Mouse (Mus musculus) hindbrain, embryonic 12.5 days (tissue): ENCODE data around the gene Ccdc34. TPM values are rescaled to one million over a fixed set of nuclear protein-coding genes. Genes with fewer than 3 reads are reported as not detected.

Experiments used
- ATAC-seq: fragments of 200-750 bp; cut with Nextera tagmentation; 2 replicates; pipeline ENCODE4 v1.8.0; 2017; ENCODE audit warnings: moderate TSS enrichment; ENCODE audit not compliant: low FRiP score
- H3K27ac ChIP-seq: fragments of 300-500 bp; sonication (generic); 2 replicates; pipeline ENCODE4 v1.5.1; 2016; ENCODE audit warnings: mild to moderate bottlenecking
- H3K27me3 ChIP-seq: fragments of 300-500 bp; sonication (generic); 2 replicates; pipeline ENCODE4 v1.6.1; 2016; ENCODE audit warnings: mild to moderate bottlenecking
- H3K36me3 ChIP-seq: fragments of 300-500 bp; sonication (generic); 2 replicates; pipeline ENCODE4 v1.6.1; 2016; ENCODE audit warnings: mild to moderate bottlenecking
- H3K4me1 ChIP-seq: fragments of 300-500 bp; sonication (generic); 2 replicates; pipeline ENCODE4 v1.6.1; 2016
- H3K4me2 ChIP-seq: fragments of 300-500 bp; sonication (generic); replicated peaks from 2 replicates; pipeline ENCODE4 v1.6.1; 2016; ENCODE audit warnings: mild to moderate bottlenecking
- H3K4me3 ChIP-seq: fragments of 300-500 bp; sonication (generic); 2 replicates; pipeline ENCODE4 v1.5.1; 2016; ENCODE audit warnings: mild to moderate bottlenecking
- H3K9ac ChIP-seq: fragments of 300-500 bp; sonication (generic); 2 replicates; pipeline ENCODE4 v1.6.1; 2016; ENCODE audit warnings: mild to moderate bottlenecking, moderate library complexity
- H3K9me3 ChIP-seq: fragments of 300-500 bp; sonication (generic); replicated peaks from 2 replicates; pipeline ENCODE4 v1.6.1; 2016; ENCODE audit warnings: mild to moderate bottlenecking
- WGBS: fragments of 180-500 bp; shearing (Covaris S2); methylation state at CpG from one replicate; pipeline ENCODE4 v1.1.7; 2016; 5-methylcytosine and 5-hydroxymethylcytosine counted together
- polyA plus RNA-seq: library from polyadenylated mRNA; unstranded; fragments of >200 nt; fragmentation: Nextera tagmentation; extraction: Ambion mirVana; gene quantifications from 2 replicates; pipeline ENCODE4 v1.2.1, GENCODE M21; 2016

The Ccdc34 gene
- polyA plus RNA-seq, 1 experiment from 2014 or later = 47.5 TPM

DNA sequence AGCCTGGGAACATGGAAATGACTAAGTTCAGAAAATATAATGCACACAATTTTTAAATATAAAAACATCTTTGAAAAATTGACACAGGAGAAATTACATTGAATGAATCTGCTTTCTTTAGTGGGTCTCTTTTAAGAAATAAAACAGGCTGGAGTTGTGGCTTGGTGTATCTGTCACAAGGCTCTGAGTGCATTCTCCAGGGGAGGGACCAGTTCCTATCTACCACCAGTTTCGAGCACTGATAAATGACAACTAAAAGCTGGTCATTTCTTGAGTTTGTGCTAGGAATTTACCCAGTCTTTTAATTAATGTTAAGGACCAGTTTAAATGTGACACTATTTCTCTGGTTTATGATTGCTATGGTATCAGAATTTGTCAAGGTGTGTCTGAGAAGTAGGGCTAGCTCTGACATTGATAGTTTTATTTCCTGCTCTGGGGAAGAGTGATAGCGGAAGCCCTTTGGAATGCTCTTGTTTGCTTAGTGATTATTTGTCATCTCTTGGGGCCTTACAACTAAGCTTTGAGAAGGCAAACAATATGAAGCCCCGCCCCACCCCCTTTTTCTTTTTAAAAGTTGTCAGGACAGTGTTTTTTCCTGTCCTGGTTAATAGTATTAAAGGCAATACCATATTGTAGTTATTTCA, 11.9 kb upstream of the Ccdc34 start:
- Histone ChIP-seq H3K27me3 (no peaks in the 10 kb centered on the region), H3K36me3 (peaks cover 25% of the 10 kb centered on the region), H3K4me2 (no peak overlapping the region), H3K4me3 (no peak overlapping the region), H3K9me3 (no peaks in the 10 kb centered on the region), H3K9ac (no peak overlapping the region), H3K27ac (no peak overlapping the region), H3K4me1 (no peaks in the 10 kb centered on the region)
- no peak for ATAC-seq
- WGBS = 88% methylated on average over 3 of the region's 3 CpGs

DNA sequence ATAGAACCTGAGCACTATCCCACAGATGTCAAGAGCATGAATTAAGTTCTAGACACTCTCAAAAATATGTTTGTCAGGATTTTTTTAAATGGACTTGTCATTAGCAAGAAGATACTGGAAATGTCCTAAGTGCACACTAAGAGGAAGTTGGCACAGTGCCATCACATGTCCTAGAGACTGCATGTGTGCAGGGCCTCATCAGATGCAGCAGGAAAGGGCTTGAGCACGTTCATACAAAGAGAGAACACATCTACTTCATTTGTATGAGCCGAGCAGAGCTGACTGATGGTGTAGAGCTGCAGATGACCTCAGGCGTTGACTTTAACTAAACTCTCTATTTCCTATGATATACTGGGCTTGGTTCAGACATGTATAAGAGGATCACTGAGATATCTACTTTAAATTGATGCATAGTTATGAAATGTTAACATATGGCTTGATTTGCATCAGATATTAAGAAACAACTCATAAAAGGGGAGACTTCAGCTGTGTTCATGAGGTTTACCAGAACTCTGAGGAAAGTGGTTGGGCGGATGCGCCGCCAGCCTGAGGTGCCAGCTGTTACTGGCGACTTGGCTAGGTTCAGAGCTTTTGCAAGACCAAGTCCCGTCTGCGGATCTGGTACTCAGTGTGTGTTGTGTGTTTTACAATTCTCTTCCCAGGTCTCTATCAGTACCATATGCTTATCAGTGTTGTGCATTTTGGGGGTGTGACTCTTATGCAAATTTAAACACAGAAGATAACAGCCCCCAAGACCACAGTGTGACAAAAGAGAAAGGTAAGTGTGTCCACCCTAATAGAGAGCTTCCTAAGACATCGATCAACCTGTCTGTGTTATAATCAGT, 10.0 kb upstream of the Ccdc34 start:
- no peak overlapping the region for H3K9ac ChIP-seq
- H3K9me3 ChIP-seq = no peaks in the 10 kb centered on the region
- no peaks in the 10 kb centered on the region for H3K27me3 ChIP-seq
- H3K4me1 ChIP-seq = no peaks in the 10 kb centered on the region
- no peak overlapping the region for H3K27ac ChIP-seq
- WGBS = 93% methylated on average over 10 of the region's 10 CpGs
- H3K4me3 ChIP-seq = no peak overlapping the region
- H3K4me2 ChIP-seq = no peak overlapping the region
- peaks cover 26% of the 10 kb centered on the region for H3K36me3 ChIP-seq
- no peak for ATAC-seq

DNA sequence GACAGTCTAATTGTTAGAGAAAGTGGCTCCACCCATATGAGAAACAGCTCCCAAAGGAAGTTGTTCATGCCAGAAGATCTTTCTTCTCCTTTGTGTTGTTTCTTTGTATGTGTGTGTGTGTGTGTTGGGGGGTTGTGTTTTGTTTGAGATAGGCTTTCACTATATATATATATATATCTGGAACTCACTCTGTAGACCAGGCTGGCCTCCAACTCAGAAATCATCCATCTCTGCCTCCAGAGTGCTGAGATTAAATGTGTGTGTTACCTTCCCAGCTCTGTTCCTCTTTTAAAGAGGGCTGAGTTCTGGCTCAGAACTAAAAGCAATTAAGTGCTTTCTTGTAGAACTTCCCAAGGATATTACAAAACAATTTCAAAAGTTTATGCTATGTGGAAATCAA, 8.2 kb upstream of the Ccdc34 start:
- Histone ChIP-seq H3K4me1 (no peaks in the 10 kb centered on the region), H3K27ac (no peak overlapping the region), H3K27me3 (no peaks in the 10 kb centered on the region), H3K9ac (no peak overlapping the region), H3K4me2 (no peak overlapping the region), H3K9me3 (no peaks in the 10 kb centered on the region), H3K36me3 (peaks cover 25% of the 10 kb centered on the region), H3K4me3 (no peak overlapping the region)
- no peak for ATAC-seq

DNA sequence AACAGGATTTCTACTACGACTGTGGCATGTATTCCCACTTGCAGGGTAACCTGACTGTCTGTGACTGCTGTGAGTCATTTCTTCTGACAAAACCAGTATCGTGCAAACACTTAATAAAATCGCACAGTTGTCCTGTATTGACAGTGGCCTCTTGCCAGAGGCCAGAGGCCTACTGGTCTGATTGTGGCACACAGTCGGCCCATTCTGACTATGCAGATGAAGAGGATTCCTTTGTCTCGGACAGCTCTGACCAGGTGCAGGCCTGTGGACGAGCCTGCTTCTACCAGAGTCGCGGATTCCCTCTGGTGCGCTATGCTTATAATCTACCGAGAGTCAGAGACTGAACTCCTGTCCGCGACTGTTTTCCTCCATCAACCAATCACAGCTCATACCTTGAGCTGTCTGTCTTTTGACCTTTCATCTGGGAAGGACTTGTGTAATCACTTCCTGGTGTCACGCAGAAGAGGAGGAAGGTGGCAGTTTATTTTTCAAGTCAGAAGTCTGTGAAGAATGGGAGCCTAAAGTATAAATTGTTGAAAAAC, 5.4 kb upstream of the Ccdc34 start:
- WGBS = 85% methylated on average over 13 of the region's 13 CpGs
- H3K9me3 ChIP-seq = no peaks in the 10 kb centered on the region
- no peak overlapping the region for H3K27ac ChIP-seq

DNA sequence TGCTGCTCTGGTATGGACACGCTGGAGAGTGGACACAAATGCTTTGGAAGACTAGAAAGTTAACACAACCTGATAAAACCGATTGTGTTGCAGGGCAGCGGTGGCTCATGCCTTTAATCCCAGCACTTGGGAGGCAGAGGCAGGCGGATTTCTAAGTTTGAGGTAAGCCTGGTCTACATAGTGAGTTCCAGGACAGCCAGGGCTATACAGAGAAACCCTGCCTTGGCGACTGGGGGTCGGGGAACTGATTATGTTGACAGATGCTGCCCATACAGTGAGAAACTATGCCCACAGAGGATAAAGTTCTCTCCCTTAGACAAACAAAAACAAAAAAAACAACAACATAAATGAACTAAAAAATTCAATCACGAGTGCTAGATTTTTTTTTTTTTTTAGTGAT, 530 bp upstream of the Ccdc34 start:
- Histone ChIP-seq H3K27me3 (no peaks in the 10 kb centered on the region), H3K9me3 (no peaks in the 10 kb centered on the region), H3K4me1 (peaks cover 28% of the 10 kb centered on the region), H3K4me2 (peak overlapping the region; percentile 74), H3K36me3 (peaks cover 10% of the 10 kb centered on the region; the same call in 1 of the 2 replicates), H3K4me3 (peak overlapping the region; percentile 65), H3K27ac (peak overlapping the region; percentile 87), H3K9ac (peak overlapping the region; percentile 85)
- ATAC-seq = peak; percentile 46; the same call in 1 of the 2 replicates
- WGBS = 44% methylated on average over 7 of the region's 7 CpGs

More for the DNA sequence above, 5.4 kb upstream of the Ccdc34 start:
- H3K4me2 ChIP-seq = no peak overlapping the region
- no peak overlapping the region for H3K9ac ChIP-seq
- H3K4me1 ChIP-seq = peaks cover 3% of the 10 kb centered on the region; the same call in 1 of the 2 replicates
- H3K4me3 ChIP-seq = no peak overlapping the region
- ATAC-seq = no peak
- no peaks in the 10 kb centered on the region for H3K27me3 ChIP-seq
- H3K36me3 ChIP-seq = peaks cover 21% of the 10 kb centered on the region

DNA sequence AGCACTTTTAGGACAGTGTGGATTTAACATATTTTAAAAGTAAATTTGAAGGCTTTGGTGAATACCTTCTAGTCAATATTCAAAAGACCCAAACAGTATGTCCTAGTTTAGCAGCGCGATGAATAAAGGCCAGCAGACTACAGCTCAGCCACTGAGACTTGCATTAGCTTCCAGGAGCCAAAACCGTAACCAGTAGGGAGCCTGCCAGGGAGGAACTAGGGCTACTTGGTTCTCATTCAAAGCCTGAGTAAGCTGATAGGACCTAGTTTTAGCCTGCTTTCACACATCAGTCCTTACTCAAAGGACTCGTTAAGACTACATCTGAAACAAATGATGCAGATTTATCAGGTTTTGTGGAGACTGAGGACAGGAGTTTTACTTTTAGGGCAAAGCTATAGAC, 2.0 kb downstream of the Ccdc34 start:
- Histone ChIP-seq H3K9me3 (no peaks in the 10 kb centered on the region), H3K36me3 (peaks cover 16% of the 10 kb centered on the region), H3K27ac (no peak overlapping the region), H3K27me3 (no peaks in the 10 kb centered on the region), H3K4me1 (peaks cover 28% of the 10 kb centered on the region), H3K4me3 (no peak overlapping the region), H3K4me2 (peak overlapping the region; percentile 74), H3K9ac (no peak overlapping the region; the same call in 1 of the 2 replicates)
- 89% methylated on average over 4 of the region's 4 CpGs for WGBS
- ATAC-seq = no peak

DNA sequence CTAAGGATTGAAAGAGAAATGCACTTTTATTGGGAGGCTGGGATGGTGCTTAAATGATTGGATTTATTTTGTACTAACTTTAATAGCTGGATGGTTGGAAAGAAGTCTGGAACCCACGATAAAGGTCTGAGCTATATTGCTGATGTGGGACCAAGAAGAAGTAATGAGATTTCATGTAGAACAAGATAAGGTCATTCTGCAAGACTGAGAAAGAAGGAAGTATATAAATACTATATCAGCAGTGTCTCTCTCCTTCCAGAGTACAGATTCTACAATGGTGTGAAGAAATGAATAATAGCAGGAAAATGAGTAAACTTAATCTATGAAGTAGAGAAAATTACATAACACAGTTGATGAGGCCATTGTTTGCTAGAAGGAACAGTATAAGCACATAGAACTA, 2.8 kb downstream of the Ccdc34 start:
- no peak overlapping the region for H3K27ac ChIP-seq
- ATAC-seq = no peak
- peaks cover 28% of the 10 kb centered on the region for H3K4me1 ChIP-seq
- H3K9me3 ChIP-seq = no peaks in the 10 kb centered on the region
- no peak overlapping the region for H3K9ac ChIP-seq
- WGBS = 95% methylated on average over 1 of the region's 1 CpGs
- no peaks in the 10 kb centered on the region for H3K27me3 ChIP-seq
- H3K4me3 ChIP-seq = no peak overlapping the region
- peaks cover 16% of the 10 kb centered on the region for H3K36me3 ChIP-seq
- H3K4me2 ChIP-seq = 0 out of 2 replicates have a peak overlapping the region, but pooled peaks have one; percentile 74

DNA sequence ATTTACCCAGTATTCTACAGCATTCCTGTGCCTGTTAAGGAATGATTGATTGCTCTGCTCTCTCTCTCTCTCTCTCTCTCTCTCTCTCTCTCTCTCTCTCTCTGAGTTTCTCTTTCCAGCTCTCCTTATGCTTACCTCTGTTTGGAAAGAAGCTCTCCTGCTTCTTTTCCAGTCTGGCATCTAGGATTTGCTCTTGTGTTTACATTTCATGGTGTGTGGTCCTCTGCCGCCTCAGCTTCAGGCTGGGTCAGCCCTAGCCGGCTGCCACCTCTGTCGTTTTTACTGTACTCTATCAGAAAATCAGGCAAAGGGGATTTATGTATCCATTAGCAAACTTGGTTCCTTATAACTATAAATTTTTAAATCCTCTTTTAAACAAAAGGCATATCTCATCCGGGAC, 18.6 kb downstream of the Ccdc34 start:
- Histone ChIP-seq H3K4me1 (peaks cover 7% of the 10 kb centered on the region; the same call in 1 of the 2 replicates), H3K27me3 (no peaks in the 10 kb centered on the region), H3K9me3 (no peaks in the 10 kb centered on the region), H3K4me3 (no peak overlapping the region), H3K9ac (no peak overlapping the region), H3K27ac (no peak overlapping the region), H3K4me2 (no peak overlapping the region), H3K36me3 (peaks cover 15% of the 10 kb centered on the region; the same call in 1 of the 2 replicates)
- 49% methylated on average over 4 of the region's 4 CpGs for WGBS
- no peak for ATAC-seq

DNA sequence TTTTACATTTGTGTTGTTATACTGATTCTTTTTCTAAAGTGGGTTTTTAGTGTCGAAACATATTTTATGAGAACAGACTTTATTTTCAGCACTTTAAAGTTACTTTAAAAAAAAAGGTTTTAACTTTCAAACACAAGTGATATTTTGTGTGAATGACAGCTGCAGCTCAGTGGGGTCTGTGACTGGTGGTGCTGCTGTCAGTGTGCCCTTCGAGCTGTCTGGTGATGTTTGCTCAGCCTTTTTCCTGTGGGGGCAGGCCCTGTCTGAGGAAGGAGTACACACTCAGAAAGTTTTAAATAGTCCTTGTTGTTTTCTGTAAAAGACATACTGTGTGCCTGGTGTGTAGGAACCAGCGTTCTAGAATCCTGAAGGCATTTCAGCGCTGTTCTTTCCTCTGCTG, 19.0 kb downstream of the Ccdc34 start:
- Histone ChIP-seq H3K4me1 (peaks cover 7% of the 10 kb centered on the region; the same call in 1 of the 2 replicates), H3K4me2 (no peak overlapping the region), H3K36me3 (peaks cover 17% of the 10 kb centered on the region; the same call in 1 of the 2 replicates), H3K27ac (no peak overlapping the region), H3K9ac (no peak overlapping the region), H3K27me3 (no peaks in the 10 kb centered on the region), H3K4me3 (no peak overlapping the region), H3K9me3 (no peaks in the 10 kb centered on the region)
- no peak for ATAC-seq
- 73% methylated on average over 4 of the region's 4 CpGs for WGBS

DNA sequence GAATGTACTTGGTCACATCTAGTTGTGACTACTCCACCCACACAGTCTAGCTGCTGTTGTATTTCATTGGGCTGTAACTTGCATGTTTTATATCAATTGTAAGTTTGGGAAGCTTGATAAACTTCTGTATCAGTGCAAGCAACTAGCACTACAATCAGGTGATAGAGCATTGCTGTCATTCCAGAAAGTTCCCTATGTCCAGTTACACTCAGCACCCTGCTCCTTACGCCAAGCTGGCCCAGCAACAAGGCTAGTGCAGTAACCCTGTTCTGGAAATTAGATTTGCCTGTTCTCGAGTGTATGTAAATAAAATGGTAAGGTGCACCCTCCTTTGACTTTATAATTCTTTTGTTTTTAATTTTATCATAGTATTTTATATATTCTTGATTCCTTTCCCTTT, 19.6 kb downstream of the Ccdc34 start:
- no peak for ATAC-seq
- Histone ChIP-seq H3K4me3 (no peak overlapping the region), H3K9ac (no peak overlapping the region), H3K9me3 (no peaks in the 10 kb centered on the region), H3K27me3 (no peaks in the 10 kb centered on the region), H3K4me1 (peaks cover 7% of the 10 kb centered on the region; the same call in 1 of the 2 replicates), H3K4me2 (no peak overlapping the region), H3K27ac (no peak overlapping the region), H3K36me3 (peaks cover 17% of the 10 kb centered on the region; the same call in 1 of the 2 replicates)
- WGBS = 79% methylated on average over 2 of the region's 2 CpGs

DNA sequence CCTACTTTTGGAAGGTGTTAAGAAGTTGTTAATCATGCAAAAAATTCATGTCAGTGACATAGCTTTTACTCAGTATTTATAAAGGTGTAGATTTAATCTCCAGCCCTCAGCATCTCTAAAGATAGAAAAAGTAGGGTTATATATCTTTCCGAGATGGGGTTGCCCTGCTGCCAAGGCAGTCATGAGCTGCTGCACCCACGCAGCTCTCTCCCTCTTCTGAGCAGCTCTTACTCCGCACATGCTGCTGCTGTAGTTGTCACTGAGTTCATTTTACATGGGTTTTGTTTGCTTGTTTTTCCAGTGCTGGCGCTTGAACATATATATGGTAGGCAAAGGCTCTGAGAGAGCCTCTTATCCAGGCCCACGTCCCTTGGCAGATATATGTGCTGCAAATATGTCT, 20.7 kb downstream of the Ccdc34 start:
- ATAC-seq = no peak
- Histone ChIP-seq H3K27me3 (no peaks in the 10 kb centered on the region), H3K4me1 (peaks cover 7% of the 10 kb centered on the region; the same call in 1 of the 2 replicates), H3K36me3 (peaks cover 14% of the 10 kb centered on the region; the same call in 1 of the 2 replicates), H3K9me3 (no peaks in the 10 kb centered on the region), H3K4me2 (no peak overlapping the region), H3K4me3 (no peak overlapping the region), H3K27ac (no peak overlapping the region), H3K9ac (no peak overlapping the region)
- 78% methylated on average over 5 of the region's 5 CpGs for WGBS
